Mouse (Mus musculus) midbrain, embryonic 16.5 days (tissue): ENCODE data around the gene Gm5136. TPM values are rescaled to one million over a fixed set of nuclear protein-coding genes. Genes with fewer than 3 reads are reported as not detected.
A peak's percentile ranks its signal among the peaks of the same experiment; 100 is the strongest.

Source experiments
- ATAC-seq: fragments of 200-750 bp; cut with Nextera tagmentation; 2 replicates; pipeline ENCODE4 v1.8.0; 2017; ENCODE audit warnings: moderate TSS enrichment
- H3K27ac ChIP-seq: fragments of 300-500 bp; sonication (generic); 2 replicates; pipeline ENCODE4 v1.5.1; 2014; ENCODE audit warnings: mild to moderate bottlenecking, low read length, mixed read lengths
- H3K27me3 ChIP-seq: fragments of 300-500 bp; sonication (generic); 2 replicates; pipeline ENCODE4 v1.6.1; 2014; ENCODE audit warnings: low read depth, low read length, mixed read lengths; ENCODE audit not compliant: control insufficient read depth, insufficient read depth
- H3K36me3 ChIP-seq: fragments of 300-500 bp; sonication (generic); 2 replicates; pipeline ENCODE4 v1.6.1; 2014; ENCODE audit warnings: mild to moderate bottlenecking, low read length, moderate library complexity, mixed read lengths; ENCODE audit not compliant: control insufficient read depth, insufficient read depth
- H3K4me1 ChIP-seq: fragments of 300-500 bp; sonication (generic); 2 replicates; pipeline ENCODE4 v1.6.1; 2014; ENCODE audit warnings: mild to moderate bottlenecking, low read length, mixed read lengths; ENCODE audit not compliant: control insufficient read depth, insufficient read depth
- H3K4me2 ChIP-seq: fragments of 300-500 bp; sonication (generic); 2 replicates; pipeline ENCODE4 v1.6.1; 2014; ENCODE audit warnings: mild to moderate bottlenecking, low read length, mixed read lengths
- H3K4me3 ChIP-seq: fragments of 300-500 bp; sonication (generic); 2 replicates; pipeline ENCODE4 v1.5.1; 2014; ENCODE audit warnings: low read depth, mild to moderate bottlenecking, low read length, moderate library complexity, mixed read lengths
- H3K9ac ChIP-seq: fragments of 300-500 bp; sonication (generic); 2 replicates; pipeline ENCODE4 v1.6.1; 2014; ENCODE audit warnings: low read depth, low read length, mixed read lengths
- H3K9me3 ChIP-seq: fragments of 300-500 bp; sonication (generic); replicated peaks from 2 replicates; pipeline ENCODE4 v1.6.1; 2014; ENCODE audit warnings: mild to moderate bottlenecking, low read length, mixed read lengths; ENCODE audit not compliant: control insufficient read depth, poor library complexity, severe bottlenecking
- WGBS: fragments of 180-500 bp; shearing (Covaris S2); extraction: QIAGEN DNeasy Blood & Tissue Kit; methylation state at CpG from one replicate; pipeline ENCODE4 v1.1.7; 2014; 5-methylcytosine and 5-hydroxymethylcytosine counted together
- polyA plus RNA-seq: library from polyadenylated mRNA; unstranded; fragments of >200 nt; fragmentation: Nextera tagmentation; extraction: Ambion mirVana; gene quantifications from 2 replicates; pipeline ENCODE4 v1.2.1, GENCODE M21; 2015

Gm5136 gene
- polyA plus RNA-seq, 1 experiment from 2014 or later, result 0.39 TPM

DNA sequence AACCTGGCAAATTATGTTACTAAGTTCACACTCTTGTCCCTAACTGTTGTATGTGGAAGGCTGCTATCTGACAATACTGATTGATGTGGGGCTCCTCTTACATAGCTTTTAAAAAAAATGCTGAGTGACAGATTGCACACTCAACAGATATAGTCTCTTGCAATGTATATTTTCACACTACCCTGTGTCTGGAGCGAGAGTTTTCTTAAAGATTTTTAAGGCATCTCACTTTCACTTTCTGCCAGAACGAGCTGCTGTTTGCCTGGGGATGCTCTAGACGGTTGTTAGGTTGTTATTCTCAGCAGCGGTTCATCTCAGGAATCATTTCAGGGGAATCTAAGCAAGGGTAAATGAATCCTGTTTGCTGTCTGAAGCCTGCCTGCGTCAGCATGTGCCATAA is 2.9 kb downstream of the Gm5136 start:
- H3K27ac ChIP-seq, result peak overlapping the region; percentile 53; the same call in 1 of the 2 replicates
- no peaks in the 10 kb centered on the region for H3K36me3 ChIP-seq
- H3K27me3 ChIP-seq, result no peaks in the 10 kb centered on the region
- H3K4me2 ChIP-seq, result no peak overlapping the region
- no peak for ATAC-seq
- H3K9ac ChIP-seq, result no peak overlapping the region
- no peak overlapping the region for H3K4me3 ChIP-seq
- H3K9me3 ChIP-seq, result no peaks in the 10 kb centered on the region
- H3K4me1 ChIP-seq, result peaks cover 6% of the 10 kb centered on the region
- 62% methylated on average over 5 of the region's 5 CpGs for WGBS

DNA sequence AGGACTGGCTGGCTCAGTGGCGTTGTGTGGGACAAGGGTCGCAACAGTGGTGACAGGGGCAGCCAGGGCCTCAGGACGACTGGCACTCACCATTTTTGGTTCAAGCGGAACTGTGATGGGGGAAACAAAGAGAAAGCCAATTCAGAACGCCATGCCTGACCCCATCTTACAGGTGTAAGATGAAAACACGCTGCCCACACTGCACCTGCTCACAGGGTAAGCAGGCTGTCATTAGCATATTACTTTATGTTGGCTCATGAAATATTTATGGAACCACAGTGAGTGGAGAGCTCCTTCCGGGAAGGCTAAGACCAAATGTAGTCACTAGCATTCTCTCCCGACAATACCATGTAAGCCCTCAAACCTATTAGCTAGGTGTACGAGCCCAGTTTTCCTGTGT is 9.0 kb downstream of the Gm5136 start:
- Histone ChIP-seq H3K9me3 (no peaks in the 10 kb centered on the region), H3K4me1 (peaks cover 12% of the 10 kb centered on the region), H3K4me2 (peak overlapping the region; percentile 22; the same call in 1 of the 2 replicates), H3K9ac (no peak overlapping the region), H3K27ac (peak overlapping the region; percentile 22; the same call in 1 of the 2 replicates), H3K27me3 (no peaks in the 10 kb centered on the region), H3K36me3 (no peaks in the 10 kb centered on the region), H3K4me3 (no peak overlapping the region)
- 30% methylated on average over 9 of the region's 9 CpGs for WGBS
- peak; percentile 64 for ATAC-seq

DNA sequence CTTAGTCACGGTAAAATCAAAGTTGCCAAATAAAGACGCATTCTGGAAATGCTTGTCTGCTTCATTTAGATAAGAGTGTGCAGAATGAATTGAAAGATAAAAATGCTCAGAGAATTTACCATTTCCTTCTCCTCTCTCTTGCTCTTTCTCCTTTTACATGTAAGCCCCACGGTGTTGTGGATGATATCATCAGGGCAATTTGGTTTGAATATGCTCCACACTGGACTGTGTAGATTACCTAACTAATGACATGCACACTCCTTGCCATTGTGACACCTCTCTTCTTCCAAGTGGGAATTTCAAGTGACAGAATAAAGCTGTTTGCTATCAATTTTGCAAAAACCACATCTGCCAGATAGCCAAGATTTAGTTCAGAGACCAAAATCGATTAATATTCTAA is 13.3 kb downstream of the Gm5136 start:
- no peaks in the 10 kb centered on the region for H3K9me3 ChIP-seq
- WGBS, result 56% methylated on average over 4 of the region's 4 CpGs
- H3K36me3 ChIP-seq, result no peaks in the 10 kb centered on the region
- H3K4me2 ChIP-seq, result no peak overlapping the region
- ATAC-seq, result peak; percentile 66; the same call in 1 of the 2 replicates
- no peak overlapping the region for H3K4me3 ChIP-seq
- 0 out of 2 replicates have a peak overlapping the region, but pooled peaks have one; percentile 54 for H3K27ac ChIP-seq
- H3K4me1 ChIP-seq, result peaks cover 12% of the 10 kb centered on the region
- H3K9ac ChIP-seq, result no peak overlapping the region
- no peaks in the 10 kb centered on the region for H3K27me3 ChIP-seq

DNA sequence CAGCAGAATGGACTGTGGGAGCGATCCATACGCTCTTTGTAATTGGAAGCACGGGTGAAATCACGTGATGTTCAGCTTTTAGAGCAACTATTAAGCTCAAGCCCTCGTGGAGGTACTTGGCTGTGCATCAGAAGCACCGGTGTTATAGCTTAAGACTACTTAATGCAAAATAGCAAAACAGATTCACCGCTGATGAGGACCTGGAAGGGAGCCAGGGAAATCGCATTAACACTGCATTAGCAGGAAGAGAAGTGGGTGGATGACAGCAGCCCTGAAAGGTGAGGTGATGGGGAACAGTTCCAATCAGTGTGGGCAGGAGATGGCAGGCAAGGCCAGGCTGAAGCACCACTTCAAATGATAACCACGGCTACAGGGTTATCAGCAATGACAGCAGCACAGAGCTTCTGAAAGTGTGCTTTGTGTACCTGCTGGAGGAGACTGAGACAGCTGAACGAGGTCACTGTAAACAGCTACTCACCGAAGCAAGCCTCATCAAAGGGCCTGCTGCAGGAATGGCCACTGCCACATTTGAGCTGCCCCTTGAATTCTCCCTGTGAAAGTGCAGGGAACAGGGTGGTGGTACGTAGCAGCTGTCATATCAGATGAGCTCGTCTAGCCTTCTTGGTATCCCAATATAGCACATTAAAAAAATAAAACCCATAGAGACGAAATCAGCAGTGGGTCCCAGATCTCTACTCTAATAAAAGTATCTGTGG is 20.1 kb downstream of the Gm5136 start:
- H3K4me1 ChIP-seq, result peaks cover 11% of the 10 kb centered on the region
- H3K9ac ChIP-seq, result no peak overlapping the region
- no peak overlapping the region for H3K4me2 ChIP-seq
- no peaks in the 10 kb centered on the region for H3K27me3 ChIP-seq
- ATAC-seq, result peak; percentile 84
- peak overlapping the region; percentile 65 for H3K27ac ChIP-seq
- H3K4me3 ChIP-seq, result no peak overlapping the region
- 44% methylated on average over 14 of the region's 14 CpGs for WGBS
- no peaks in the 10 kb centered on the region for H3K36me3 ChIP-seq
- H3K9me3 ChIP-seq, result no peaks in the 10 kb centered on the region

DNA sequence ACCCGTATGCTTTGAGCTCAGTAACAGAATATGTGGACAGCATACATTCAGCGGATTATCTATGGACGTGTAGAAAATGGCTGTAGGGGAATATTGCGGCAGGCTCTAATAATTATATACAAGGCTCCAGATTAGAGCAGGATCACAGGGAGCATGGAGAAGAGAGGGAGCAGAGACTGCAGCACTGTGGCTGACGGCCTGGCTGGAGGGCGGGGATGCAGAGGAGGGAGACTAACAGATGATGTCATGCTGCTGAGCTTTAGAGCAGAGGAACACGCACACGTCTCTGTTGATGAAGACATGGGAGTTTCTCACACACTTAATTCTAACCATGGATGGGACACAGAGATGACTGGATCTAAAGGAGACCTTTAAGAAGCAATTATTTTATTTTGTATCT is 22.9 kb downstream of the Gm5136 start:
- ATAC-seq, result no peak
- H3K9me3 ChIP-seq, result no peaks in the 10 kb centered on the region
- H3K9ac ChIP-seq, result no peak overlapping the region
- H3K4me1 ChIP-seq, result peaks cover 11% of the 10 kb centered on the region
- H3K4me2 ChIP-seq, result no peak overlapping the region
- H3K4me3 ChIP-seq, result no peak overlapping the region
- WGBS, result 70% methylated on average over 8 of the region's 8 CpGs
- H3K27me3 ChIP-seq, result no peaks in the 10 kb centered on the region
- no peaks in the 10 kb centered on the region for H3K36me3 ChIP-seq
- H3K27ac ChIP-seq, result no peak overlapping the region

DNA sequence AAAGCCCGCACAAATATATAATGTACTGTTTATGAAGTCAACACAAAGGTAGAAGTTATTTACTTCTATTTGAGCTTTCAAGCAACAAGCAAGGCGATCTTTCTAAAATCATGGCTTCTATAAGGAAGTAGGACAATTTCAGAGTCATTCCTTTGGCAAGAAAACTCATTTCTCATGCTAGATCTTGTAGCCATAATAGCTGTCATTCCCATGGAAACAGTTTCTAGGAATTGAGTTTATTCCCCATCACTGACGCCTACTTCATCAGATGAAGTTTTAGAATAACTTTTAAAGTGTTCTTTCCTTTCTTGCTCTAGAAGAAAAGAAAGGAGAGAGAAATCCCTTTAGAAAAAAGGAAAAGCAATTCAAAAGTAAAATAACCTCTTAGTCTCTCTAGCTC is 31.0 kb downstream of the Gm5136 start:
- WGBS, result 81% methylated on average over 3 of the region's 3 CpGs
- H3K9ac ChIP-seq, result no peak overlapping the region

DNA sequence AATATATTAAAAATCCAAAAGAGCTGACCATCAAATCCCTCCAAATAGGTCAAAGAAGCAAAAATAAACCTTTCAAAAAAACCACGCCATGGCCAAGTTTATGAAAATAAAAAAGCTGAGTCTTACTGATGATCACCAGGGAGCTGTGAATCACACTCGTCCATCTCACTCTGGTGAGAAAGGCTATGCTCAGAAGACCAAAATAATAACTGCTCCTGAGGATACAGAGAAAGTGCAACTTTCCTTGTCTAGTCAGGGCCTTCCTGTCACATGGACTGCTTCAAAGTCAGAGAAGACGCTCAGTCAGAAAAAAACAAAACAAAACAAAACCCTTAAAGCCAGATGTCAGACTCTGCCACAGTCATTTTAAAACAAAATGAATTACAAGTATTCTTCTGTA is 39.7 kb downstream of the Gm5136 start:
- 75% methylated on average over 3 of the region's 3 CpGs for WGBS
- no peak for ATAC-seq
- no peaks in the 10 kb centered on the region for H3K36me3 ChIP-seq
- H3K4me1 ChIP-seq, result 0 out of 2 replicates have a peak, but pooled peaks cover 2% of the 10 kb centered on the region
- no peak overlapping the region for H3K4me3 ChIP-seq
- no peaks in the 10 kb centered on the region for H3K27me3 ChIP-seq
- no peak overlapping the region for H3K9ac ChIP-seq
- H3K9me3 ChIP-seq, result no peaks in the 10 kb centered on the region
- H3K27ac ChIP-seq, result no peak overlapping the region
- H3K4me2 ChIP-seq, result no peak overlapping the region

More for the DNA sequence above, 31.0 kb downstream of the Gm5136 start:
- ATAC-seq, result no peak
- Histone ChIP-seq H3K36me3 (no peaks in the 10 kb centered on the region), H3K27ac (no peak overlapping the region), H3K27me3 (no peaks in the 10 kb centered on the region), H3K4me1 (no peaks in the 10 kb centered on the region), H3K4me2 (no peak overlapping the region), H3K4me3 (no peak overlapping the region), H3K9me3 (no peaks in the 10 kb centered on the region)

DNA sequence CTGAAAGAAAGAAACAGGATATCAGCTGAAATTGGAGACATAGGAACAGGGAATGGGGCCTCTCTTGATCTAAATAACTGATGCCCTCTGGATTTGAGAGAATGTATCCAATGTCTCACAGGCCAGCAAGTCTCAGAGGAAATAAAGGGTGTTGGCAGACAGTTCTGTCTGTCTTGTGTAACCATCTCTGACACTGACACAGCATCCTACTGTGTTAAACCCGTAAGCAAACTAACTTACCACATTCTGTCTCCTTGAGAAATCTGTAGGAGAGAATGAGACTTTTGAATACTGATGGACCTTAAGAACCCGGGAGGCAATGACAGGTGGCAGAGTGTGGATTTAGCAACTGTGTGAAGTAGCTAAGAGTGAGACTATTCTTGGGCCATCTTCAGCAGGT is 41.7 kb downstream of the Gm5136 start:
- Histone ChIP-seq H3K9me3 (no peaks in the 10 kb centered on the region), H3K4me1 (0 out of 2 replicates have a peak, but pooled peaks cover 2% of the 10 kb centered on the region), H3K36me3 (no peaks in the 10 kb centered on the region), H3K4me3 (no peak overlapping the region), H3K27ac (no peak overlapping the region), H3K4me2 (no peak overlapping the region), H3K27me3 (no peaks in the 10 kb centered on the region), H3K9ac (no peak overlapping the region)
- 67% methylated on average over 2 of the region's 2 CpGs for WGBS
- no peak for ATAC-seq

DNA sequence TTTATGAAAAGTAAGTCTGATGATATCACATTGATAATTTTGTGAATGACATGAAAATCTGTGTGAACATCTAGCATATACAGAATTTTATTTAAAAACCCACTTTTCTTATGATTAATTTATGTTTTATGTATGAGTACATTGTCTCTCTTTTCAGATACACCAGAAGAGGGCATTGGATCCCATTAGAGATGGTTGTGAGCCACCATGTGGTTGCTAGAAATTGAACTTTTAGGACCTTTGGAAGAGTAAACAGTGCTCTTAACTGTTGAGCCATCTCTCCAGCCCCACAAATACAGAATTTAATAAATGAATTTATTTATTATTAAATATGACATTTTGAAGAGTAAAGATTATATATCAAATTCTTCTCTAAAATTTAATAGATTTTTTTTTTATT is 42.3 kb downstream of the Gm5136 start:
- no peaks in the 10 kb centered on the region for H3K36me3 ChIP-seq
- H3K27ac ChIP-seq, result no peak overlapping the region
- no peak for ATAC-seq
- no peak overlapping the region for H3K4me3 ChIP-seq
- no peaks in the 10 kb centered on the region for H3K9me3 ChIP-seq
- no peaks in the 10 kb centered on the region for H3K27me3 ChIP-seq
- H3K4me2 ChIP-seq, result no peak overlapping the region
- no peak overlapping the region for H3K9ac ChIP-seq
- H3K4me1 ChIP-seq, result 0 out of 2 replicates have a peak, but pooled peaks cover 2% of the 10 kb centered on the region
